Mouse (Mus musculus): Measurements from ENCODE around the gene Gm28036.

DNA sequence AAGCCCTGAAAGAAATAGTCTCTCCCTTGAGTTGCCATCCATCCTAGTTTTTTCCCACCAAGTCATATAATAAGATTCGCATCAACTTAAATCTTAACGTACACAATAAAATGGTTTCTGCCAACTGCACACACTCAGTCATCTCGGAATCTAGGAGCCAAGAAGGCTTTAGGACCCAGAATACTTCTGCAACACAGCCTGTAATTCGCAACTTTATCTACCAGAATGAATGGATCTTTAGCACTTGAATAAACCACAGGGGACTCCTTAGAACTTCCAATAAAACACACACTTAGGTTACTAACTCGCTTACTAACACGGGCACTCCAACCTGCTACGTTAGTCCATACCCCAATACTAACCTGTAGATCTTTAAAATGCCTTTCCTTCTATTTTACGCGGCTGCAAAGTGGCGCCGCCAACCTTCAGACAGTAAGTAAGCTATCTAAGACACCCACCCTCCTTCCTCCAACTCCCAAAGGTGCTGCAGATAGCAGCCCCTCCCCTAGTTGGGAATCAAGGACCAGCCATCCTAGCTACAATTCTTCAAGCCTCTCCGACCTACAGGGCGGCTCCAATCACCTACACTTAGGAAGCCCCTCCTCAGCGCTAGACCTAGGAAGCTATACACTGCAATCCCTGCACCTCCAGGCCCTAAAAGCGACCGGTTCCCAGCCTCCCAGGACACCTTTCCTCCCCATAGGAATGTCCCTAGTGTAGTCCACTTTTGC is 16.1 kb downstream of the Gm28036 start:
- TF ChIP-seq CTCF (IDR thresholded peaks at IDR 0.05; ENCODE audit: low read depth, low read length): no peak
- no peak for TF ChIP-seq POLR2A (IDR thresholded peaks at IDR 0.05; ENCODE audit: insufficient read depth, low read length)

Measured in ES-Bruce4 (cell line).